ENCODE assay signal across 22 mouse cellular contexts in genomic region chr15:99205959-99206358, GRCm38 (mm10).
"Had no signal": no experiment of that assay in that cellular context is flagged by ENCODE, and none has a peak within 500 bp of the region (broad histone marks: within the 10 kb centered on the region; RNA-seq: fewer than 3 reads in every experiment).

No protein-coding gene starts in this region.

- ATAC-seq: liver, postnatal 0 days; lung, postnatal 0 days; midbrain, embryonic 16.5 days had no signal

- H3K4me3 ChIP-seq: liver, embryonic 15.5 days; lung, embryonic 15.5 days; megakaryocyte, embryonic 14.5 days; midbrain, embryonic 12.5 days; myocyte; neural tube, embryonic 13.5 days; neural tube, embryonic 15.5 days; stomach, embryonic 15.5 days had no signal

- DNase-seq: liver, postnatal 0 days; lung, adult 2 months; lung, postnatal 14 days; lung, postnatal 36 days; midbrain, embryonic 14.5 days; retina, postnatal 1 day; right cerebral cortex, adult 18-20 months; right cerebral cortex, postnatal 25 days; right cerebral cortex, postnatal 4 days; spleen, adult 18-20 months; thymus, postnatal 14 days; thymus, postnatal 36 days had no signal

- H3K9me3 ChIP-seq: liver, embryonic 15.5 days; lung, embryonic 15.5 days; megakaryocyte, embryonic 14.5 days; midbrain, embryonic 12.5 days; neural tube, embryonic 13.5 days; neural tube, embryonic 15.5 days; stomach, embryonic 15.5 days had no signal

- H3K27me3 ChIP-seq: liver, embryonic 15.5 days; lung, embryonic 15.5 days; megakaryocyte, embryonic 14.5 days; midbrain, embryonic 12.5 days; neural tube, embryonic 13.5 days; neural tube, embryonic 15.5 days; stomach, embryonic 15.5 days had no signal

- H3K4me1 ChIP-seq: liver, embryonic 15.5 days; midbrain, embryonic 12.5 days; neural tube, embryonic 13.5 days; stomach, embryonic 15.5 days had no signal
